In genomic region chr8:124695424-124696100, GRCm38 (mm10) we compare ENCODE assay signal across 17 mouse cellular contexts. TPM values are rescaled to one million over a fixed set of nuclear protein-coding genes. Genes with fewer than 3 reads are reported as not detected.
"Had no signal": no experiment of that assay in that cellular context is flagged by ENCODE, and none has a peak within 500 bp of the region (broad histone marks: within the 10 kb centered on the region; RNA-seq: fewer than 3 reads in every experiment).

No protein-coding gene starts in this region.

- H3K4me3 ChIP-seq: neural tube, embryonic 13.5 days; neural tube, embryonic 15.5 days; stomach, embryonic 15.5 days had no signal

- H3K9me3 ChIP-seq: neural tube, embryonic 13.5 days; neural tube, embryonic 15.5 days; stomach, embryonic 15.5 days had no signal

- H3K27me3 ChIP-seq: neural tube, embryonic 13.5 days; neural tube, embryonic 15.5 days; stomach, embryonic 15.5 days had no signal

- H3K27ac ChIP-seq: neural tube, embryonic 13.5 days; neural tube, embryonic 15.5 days; stomach, embryonic 15.5 days; stomach, postnatal 0 days had no signal

- H3K9ac ChIP-seq: neural tube, embryonic 13.5 days; neural tube, embryonic 15.5 days; stomach, embryonic 15.5 days had no signal

- H3K4me2 ChIP-seq: neural tube, embryonic 13.5 days; neural tube, embryonic 15.5 days; stomach, embryonic 15.5 days had no signal

- DNase-seq: retina, postnatal 1 day; right cerebral cortex, adult 18-20 months; right cerebral cortex, postnatal 14 days; right cerebral cortex, postnatal 25 days; right cerebral cortex, postnatal 4 days; spleen, adult 18-20 months; thymus, adult 18-20 months; thymus, adult 2 months; thymus, postnatal 14 days; thymus, postnatal 25 days; thymus, postnatal 36 days; thymus, postnatal 4 days had no signal

- H3K4me1 ChIP-seq: neural tube, embryonic 13.5 days; neural tube, embryonic 15.5 days; stomach, embryonic 15.5 days had no signal

RNA-seq across cellular contexts. Expression of gene Fam89a, which starts 56.1 kb away (rescaled TPM):
- total RNA-seq: neutrophil, adult 5-6 weeks had no signal
